Mouse (Mus musculus) thymus, adult 18-20 months (tissue): Measurements from ENCODE around the gene Skil.
A peak's percentile ranks its signal among the peaks of the same experiment; 100 is the strongest.
"Not testable (repeated sequence)": the region's sequence is repeated elsewhere in the genome, so short reads cannot be mapped to it uniquely, and the experiment has no call there.

Experiments
- DNase-seq, 2 experiments: peaks; one replicate each; pipeline ENCODE4 v3.0.0; 2022; ENCODE audit warnings: mixed read lengths in 2 of 2

The Skil gene

DNA sequence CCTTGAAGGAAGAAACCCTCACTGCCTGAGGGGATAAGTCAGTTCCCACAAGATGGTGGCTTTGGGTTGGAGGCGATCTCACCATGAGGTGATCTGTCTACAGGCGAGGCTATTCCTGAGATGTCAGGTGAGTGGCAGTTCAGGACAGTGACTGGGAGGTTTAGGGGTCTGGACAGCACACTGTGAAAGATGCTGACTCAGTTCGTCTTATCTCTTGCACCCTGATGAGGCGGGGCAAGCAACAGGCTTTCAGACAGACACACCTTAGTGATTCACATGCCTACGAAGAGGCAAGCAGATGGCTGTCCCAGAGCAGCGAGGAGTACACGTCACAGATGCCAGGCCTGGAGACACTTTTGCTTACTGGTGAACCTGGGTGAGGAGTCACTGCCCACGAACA lies 39.4 kb downstream of the Skil start:
- DNase-seq = no peak

GRCm38 (mm10) chr3:31134696-31135095 lies 39.8 kb downstream of the Skil start:
- DNase-seq = no peak

DNA sequence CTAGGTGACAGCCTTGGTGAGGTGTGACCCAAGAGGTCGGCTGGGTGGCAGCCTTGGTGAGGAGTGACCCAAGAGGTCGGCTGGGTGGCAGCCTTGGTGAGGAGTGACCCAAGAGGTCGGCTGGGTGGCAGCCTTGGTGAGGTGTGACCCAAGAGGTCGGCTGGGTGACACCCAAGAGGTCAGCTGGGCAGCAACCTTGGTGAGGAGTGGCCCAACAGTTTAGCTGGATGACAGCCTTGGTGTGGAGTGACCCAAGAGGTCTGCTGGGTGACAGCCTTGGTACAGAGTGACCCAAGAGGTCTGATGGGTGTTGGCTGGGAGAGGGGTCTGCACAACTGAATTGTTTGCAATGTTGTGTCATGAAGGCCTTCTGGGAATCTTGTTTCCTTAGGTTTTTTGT lies 41.7 kb downstream of the Skil start:
- not testable (repeated sequence) for DNase-seq

DNA sequence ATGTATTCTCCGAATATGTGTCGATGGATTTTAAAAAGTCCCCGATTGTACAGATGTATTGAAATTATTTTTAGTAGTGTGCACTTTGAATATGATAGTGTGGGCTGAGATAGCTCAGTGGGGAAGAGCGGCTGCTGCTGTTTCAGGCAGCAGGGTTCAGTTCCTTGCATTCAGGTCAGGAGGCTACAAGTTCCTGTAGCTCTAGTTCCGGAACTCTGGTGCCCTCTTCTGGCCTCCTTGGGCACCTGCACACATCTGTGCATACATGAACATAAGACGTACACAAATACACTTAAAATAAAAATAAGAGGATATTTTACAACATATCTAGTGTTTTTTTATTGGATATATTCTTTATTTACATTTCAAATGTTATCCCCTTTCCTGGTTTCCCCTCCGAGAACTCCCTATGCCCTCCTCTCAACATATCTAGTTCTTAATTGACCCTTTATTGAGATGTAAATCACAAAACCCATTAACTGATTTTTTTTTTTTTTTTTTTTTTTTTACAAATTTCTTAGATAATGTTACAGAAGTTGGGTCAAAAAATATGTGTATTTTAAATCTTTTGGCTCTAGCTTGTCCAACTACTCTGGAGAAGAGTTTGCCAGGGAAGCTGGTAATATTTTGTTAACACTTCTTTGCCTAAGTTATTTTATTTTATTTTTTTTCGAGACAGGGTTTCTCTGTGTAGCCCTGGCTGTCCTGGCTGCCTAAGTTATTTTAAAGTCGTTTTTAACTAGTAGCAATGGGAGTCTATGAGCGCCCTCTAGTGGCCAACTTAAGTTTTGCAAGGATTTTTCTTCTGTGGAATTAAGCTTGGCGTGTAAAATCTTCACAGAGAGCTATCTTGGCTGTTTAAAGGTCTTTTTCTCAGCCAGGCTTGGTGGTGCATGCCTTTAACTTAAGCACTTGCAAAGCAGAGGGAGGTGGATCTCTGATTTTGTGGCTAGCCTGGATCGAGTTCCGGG lies 43.9 kb downstream of the Skil start:
- DNase-seq = peak in 1 of 2 experiments; percentile 36

DNA sequence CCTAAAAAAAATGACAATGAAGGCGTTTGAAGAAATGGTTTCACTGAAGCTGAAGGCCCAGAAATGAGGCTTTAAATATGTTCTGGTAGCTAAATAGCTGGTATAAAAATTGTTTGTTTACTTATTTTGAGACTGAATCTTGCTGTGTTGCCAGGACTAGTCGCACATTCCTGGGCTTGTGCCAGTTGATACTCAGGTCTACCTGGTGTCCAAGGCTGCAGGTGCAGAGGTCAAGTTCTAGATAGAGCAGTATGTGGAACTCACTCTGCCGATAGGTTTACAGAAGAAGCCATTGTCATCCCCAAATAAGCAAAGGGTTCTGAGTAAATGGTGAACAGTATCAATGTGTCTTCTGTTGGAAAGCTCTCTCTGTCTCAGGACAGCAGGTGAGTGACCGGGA lies 46.8 kb downstream of the Skil start:
- no peak for DNase-seq

GRCm38 (mm10) chr3:31145222-31145621 lies 50.4 kb downstream of the Skil start:
- DNase-seq = not testable (repeated sequence)

- DNase-seq = no peak
Measured at GRCm38 (mm10) chr3:31145641-31146290, 50.9 kb downstream of the Skil start.

- DNase-seq = no peak
Measured at GRCm38 (mm10) chr3:31148595-31148994, 53.7 kb downstream of the Skil start.

GRCm38 (mm10) chr3:31149706-31150105 lies 54.8 kb downstream of the Skil start, which contains the start of gene Cldn11:
Gene Cldn11 (plus strand): TSS chr3:31149920.
- DNase-seq = no peak

GRCm38 (mm10) chr3:31152108-31152507 lies 57.2 kb downstream of the Skil start:
- no peak for DNase-seq

DNA sequence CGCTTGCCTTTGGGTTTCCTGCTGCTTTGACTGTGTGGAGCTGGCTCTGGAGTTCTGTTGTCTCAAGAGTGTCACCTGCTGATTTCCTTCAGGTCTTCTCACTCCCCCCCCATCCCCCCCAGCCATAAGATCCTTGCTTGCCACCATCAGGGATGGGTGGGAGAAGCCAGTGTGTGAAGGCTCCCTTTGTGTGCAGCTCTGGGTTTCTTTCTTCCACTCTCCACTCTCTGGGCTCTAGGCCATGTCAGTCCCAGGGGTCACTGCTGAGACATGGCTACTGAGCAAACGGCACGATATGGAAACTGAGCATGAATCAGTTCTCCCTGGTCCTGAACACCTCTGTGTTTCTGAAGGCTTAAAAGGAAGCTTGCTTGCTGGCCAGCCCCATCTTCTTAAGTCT lies 61.3 kb downstream of the Skil start:
- no peak for DNase-seq

DNA sequence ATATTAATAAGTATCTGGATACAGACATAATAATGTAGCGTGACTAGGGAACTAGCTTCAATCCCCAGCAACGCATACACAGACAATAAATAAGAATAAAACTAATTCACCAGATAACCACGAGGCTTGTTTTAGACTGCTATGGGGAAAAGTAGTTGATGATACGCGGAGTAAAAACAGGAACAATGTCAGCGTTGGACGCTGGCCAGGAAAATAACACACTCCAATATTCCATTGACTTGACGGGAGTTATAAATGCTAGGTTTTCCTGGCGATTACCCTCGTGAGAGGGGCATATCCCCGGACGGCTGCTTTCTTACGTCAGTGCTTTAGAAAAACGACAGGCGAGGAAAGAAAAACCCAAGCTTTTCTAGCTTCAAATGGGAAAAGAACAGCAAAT lies 62.9 kb downstream of the Skil start:
- no peak for DNase-seq

DNA sequence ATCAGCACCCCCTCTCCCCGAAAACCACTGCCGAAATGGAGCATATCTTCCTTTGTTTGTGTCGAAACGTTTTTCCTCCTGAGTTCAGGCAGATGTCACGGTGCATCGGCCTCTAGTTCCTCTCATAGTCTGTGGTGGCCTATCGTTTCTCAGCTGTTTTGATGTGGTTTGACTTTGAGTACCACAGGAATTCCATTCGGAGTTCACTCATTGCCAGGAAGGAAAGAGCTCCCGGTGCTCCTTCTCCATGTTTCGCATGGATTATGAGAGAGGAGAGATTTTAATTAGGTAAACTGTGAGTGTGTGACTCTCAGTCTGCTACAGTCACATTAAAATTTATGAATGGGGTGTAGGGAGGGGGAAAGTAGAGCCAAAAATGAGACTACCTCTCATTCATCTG lies 65.2 kb downstream of the Skil start:
- DNase-seq = no peak

GRCm38 (mm10) chr3:31161336-31161735 lies 66.5 kb downstream of the Skil start:
- DNase-seq = no peak

DNA sequence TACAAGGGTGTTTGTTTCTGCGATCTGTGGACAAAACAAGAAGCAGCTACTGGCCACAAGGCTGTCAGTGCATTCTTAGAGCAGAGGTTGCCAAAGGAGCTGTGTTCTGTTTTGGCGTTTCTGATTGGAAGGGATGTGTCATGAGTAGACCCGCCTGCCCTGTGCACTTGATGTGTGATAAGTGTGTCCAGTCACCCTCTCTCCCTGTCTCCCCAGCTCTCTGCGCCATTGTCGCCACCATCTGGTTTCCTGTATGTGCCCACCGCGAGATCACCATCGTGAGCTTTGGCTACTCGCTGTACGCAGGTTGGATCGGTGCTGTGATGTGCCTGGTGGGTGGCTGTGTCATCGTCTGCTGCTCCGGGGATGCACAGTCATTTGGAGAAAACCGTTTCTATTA lies 68.0 kb downstream of the Skil start:
- DNase-seq = no peak

GRCm38 (mm10) chr3:31165803-31166202 lies 70.9 kb downstream of the Skil start:
- DNase-seq = no peak

- DNase-seq = no peak
Measured at GRCm38 (mm10) chr3:31166365-31166871, 71.6 kb downstream of the Skil start.
